Mouse (Mus musculus) adrenal gland, adult 18-20 months (tissue): ENCODE measurements around the gene Igsf9b. TPM values are rescaled to one million over a fixed set of nuclear protein-coding genes. Genes with fewer than 3 reads are reported as not detected.
A peak's percentile ranks its signal among the peaks of the same experiment; 100 is the strongest.

Experiments used
- DNase-seq, 2 experiments: peaks; one replicate each; pipeline ENCODE4 v3.0.0; 2021 to 2022; ENCODE audit warnings: low spot score in 2 of 2
- long read RNA-seq, 2 experiments: library from polyadenylated mRNA; stranded (forward); transcript quantifications; one replicate each; pipeline ENCODE4 v2.0.0; 2021
- total RNA-seq, 2 experiments: library from RNA; stranded (reverse); gene quantifications; 1 replicate in 1 of 2; 2 replicates in 1 of 2; pipeline ENCODE4 v1.2.3; 2021

Igsf9b gene
- 1 to 10 TPM; 3.1 to 4.2 TPM for total RNA-seq
- long read RNA-seq, experiment 1: 0 reads
- long read RNA-seq, experiment 2, partial matches to known transcripts: 0 of 1 reads
- long read RNA-seq, experiment 2, other reads (novel, unspliced or antisense): 1 of 1 reads

- DNase-seq: peak; percentile 84 to 86
Measured at GRCm38 (mm10) chr9:27298411-27299285, at the start of gene Igsf9b. Gene Igsf9b (plus strand): TSS chr9:27299204.

GRCm38 (mm10) chr9:27252034-27252714 is 46.8 kb upstream of the Igsf9b start:
- DNase-seq: no peak

GRCm38 (mm10) chr9:27256454-27256853 is 42.5 kb upstream of the Igsf9b start:
- DNase-seq: peak; percentile 63 to 80

- no peak for DNase-seq
Measured at GRCm38 (mm10) chr9:27260378-27260947, 38.5 kb upstream of the Igsf9b start.

DNA sequence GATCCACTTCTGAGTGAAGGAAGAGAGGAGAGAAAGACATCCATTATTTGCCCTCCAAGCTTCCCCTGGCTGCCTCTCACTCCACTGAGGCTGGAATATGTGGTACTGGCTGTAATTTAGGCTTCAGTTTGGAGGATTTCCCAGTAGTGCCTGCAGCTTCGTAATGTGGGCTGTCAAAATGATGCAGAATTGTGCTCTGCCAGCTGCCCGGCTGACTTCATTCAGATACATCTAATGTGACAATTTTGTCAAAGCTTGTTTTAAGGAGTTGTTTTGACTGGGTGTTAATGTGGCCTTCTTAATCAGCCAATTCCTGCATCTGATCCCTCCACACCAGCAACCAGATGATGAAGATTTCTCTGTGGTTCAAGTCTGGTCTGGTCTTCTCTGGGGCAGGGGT is 37.1 kb upstream of the Igsf9b start:
- no peak for DNase-seq

DNA sequence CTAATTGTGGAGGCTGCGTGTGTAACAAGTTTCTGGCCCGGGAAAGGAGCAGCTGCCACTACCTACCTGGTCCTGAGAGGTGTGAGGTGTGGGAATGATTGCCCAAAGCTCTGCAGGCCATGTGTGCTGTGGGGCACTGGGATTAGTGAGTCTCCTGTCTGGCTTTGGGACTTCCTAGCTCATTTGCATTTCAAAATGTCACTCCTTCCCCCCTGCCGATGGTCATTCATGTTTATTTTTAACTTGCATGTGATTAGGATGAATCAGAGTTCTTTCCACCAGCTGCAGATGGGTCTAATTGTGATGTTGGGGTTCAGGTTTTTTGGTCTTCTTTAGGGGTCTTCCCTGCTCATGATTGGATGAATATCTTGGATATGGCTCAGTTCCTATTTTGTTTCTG is 34.0 kb upstream of the Igsf9b start:
- no peak for DNase-seq

GRCm38 (mm10) chr9:27267878-27268277 is 31.1 kb upstream of the Igsf9b start:
- no peak for DNase-seq

DNA sequence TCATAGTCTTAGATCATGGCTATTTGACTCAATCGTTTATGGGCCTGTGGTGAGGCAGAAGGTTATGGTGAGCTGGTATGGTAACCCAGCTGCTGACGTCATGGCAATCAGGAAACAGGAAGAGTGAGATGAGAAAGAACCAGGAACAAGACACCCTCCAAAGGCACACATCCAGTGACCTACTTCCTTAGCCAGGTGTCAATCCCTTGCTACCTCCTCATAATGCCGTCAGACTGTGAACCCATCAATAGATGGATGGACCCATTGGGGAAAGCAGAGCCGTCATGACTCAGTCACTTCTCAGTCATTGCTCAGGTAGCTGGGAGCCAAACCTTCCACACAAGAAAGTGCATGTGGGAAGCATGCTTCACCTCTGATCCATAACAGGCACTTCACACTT is 30.5 kb upstream of the Igsf9b start:
- no peak for DNase-seq

DNA sequence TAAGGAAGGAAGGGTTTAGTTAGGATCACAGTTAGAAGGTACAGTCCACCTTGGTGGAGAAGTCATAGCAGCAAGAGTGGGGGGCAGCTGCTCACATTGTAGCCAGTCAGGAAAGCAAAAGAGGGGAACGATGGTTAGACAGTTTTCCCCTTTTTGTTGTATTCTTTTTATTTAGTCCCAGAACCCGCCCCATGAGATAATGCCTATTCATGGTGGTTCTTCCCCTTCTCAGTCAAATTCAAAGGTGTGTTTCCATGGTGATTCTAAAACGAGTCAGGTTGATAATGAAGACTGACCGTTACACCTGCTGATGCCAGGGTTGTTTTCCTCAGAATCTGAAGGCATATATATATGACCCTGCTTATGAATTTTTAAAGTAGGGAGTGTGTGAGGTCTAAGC is 29.7 kb upstream of the Igsf9b start:
- no peak for DNase-seq

DNA sequence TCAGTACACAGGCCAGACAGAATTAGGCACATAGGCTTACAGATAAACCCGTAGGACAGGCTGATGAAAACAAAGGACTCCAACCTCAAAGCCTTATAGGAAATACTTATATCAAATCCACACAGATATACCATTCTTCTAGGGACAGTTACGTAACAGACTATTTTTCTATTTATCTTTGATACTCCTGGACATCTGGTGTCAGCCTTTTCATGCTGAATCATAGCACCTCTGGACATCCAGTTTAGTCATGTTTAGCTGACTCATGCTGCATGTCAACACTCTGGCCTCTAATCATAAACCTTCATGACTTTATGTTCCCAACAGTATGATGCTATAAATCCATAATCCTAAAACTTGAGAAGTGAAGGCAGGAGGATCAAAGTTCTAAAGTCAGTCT is 29.1 kb upstream of the Igsf9b start:
- no peak for DNase-seq

GRCm38 (mm10) chr9:27271899-27272298 is 27.1 kb upstream of the Igsf9b start:
- no peak for DNase-seq

- DNase-seq: no peak
Measured at GRCm38 (mm10) chr9:27272858-27273257, 26.1 kb upstream of the Igsf9b start.

DNA sequence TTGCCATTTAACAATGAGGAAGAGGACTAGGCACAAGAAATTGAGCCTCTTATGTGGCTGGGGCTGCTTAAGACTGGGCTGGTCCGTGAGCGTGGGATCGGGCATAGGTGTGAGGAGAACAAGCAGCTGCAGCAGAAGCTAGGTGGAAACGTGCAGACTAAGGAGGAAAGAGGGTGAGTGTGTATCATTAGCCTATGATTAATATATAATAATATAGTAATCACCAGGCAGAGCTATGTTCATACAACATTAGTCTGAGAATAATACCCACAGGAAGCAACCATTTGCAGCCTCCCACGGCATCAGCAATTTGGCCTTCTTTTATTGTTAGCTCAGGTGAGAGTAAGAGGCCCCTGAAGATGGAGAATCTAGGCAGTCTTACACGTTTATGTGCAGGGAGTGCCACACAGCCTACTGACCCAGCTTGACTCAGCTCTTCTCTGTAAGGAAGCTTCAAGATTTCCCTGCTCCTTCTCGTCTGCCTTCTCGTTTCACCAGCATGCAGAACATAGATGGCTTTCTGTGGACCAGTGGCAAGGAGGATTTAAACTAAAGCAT is 22.6 kb upstream of the Igsf9b start:
- DNase-seq: no peak

DNA sequence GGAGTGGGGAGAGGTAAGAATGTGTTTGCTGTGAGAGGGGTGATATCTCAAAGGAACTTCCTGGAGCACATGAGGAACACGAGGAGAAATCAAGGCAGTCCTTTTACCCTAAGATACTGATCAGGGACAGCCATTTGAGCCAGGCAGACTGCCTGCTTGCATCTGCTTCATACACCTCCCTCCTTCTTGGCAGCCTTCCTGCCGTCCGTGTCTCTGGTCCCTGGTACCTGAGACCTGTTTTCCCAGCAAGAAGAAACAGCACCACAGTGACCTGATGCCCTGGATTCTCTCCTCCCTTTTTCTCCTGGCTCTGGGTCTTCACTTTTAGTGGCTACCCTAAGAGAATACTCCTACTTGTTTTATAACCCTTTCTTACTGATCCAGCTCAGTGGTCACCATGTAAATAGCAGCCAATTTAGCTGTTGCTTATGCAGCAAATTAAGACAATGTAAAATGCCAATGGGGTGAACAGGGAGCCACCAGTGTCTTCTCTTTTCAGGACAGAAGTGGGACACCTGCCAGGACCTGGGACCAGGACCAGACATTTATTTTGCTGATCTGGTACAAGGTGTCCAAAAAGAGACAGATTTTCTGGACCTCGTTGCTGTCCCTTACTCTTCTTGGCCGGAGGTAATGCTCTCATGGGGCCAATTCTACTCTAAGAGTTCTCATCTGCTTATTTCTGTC is 21.5 kb upstream of the Igsf9b start:
- DNase-seq: no peak

- DNase-seq: no peak
Measured at GRCm38 (mm10) chr9:27279041-27279440, 20.0 kb upstream of the Igsf9b start.

DNA sequence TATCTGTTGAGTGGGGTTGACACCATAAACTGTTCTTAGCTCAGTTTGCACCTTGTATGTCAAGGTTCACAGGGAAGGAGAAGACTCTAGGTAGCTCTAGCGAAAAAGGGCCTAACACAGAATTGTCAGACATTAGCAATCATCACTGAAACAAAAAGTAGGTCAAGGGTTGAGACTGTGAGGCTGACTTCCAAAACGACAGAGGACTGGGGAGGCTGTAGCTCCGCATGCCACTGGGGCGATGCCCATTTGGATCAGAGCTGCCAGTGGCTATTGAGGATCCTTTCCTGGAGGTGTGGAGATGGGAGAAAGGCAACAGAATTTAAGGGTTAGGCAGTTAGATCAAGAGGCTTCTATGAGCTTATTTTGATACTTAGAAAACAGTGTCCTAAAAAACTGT is 18.0 kb upstream of the Igsf9b start:
- no peak for DNase-seq

- no peak for DNase-seq
Measured at GRCm38 (mm10) chr9:27285719-27286249, 13.2 kb upstream of the Igsf9b start.

- no peak for DNase-seq
Measured at GRCm38 (mm10) chr9:27286296-27286695, 12.7 kb upstream of the Igsf9b start.

DNA sequence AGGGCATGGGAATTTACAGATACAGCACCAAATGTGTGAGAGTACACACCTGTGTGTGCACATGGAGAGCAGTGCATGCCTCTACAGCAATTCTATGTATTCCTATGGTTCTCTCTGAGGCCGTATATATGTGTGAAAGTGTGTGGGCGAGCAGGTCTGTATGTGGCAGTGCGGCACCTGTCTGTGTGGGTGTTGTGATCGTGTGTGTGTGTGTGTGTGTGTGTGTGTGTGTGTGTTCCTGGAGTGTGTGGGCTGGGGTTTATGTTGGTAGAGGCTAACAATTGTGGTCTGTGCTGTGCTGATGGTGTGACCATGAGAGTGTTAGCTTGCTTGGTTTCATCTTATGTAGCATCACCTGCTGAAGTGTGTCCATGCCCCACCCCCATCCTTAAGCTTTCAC is 12.1 kb upstream of the Igsf9b start:
- DNase-seq: no peak

DNA sequence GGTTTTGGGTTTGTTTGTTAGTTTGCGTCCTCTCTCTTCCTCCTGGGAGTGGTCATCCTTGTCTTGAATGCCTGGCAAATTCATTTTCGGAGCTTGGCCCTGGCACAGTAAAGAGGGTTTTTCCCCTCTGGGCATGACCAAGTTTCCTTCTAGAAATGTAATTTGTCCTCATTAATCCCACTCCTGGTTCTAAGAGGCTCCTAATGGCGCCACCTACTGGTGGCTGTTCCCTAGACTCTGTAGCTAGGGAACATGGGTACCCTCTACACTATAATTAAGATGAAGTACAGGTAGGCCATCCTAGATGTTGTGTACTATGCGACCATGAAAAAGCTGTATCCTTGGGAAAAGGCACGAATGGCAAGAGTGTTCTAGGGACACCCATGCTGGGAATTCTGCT is 11.6 kb upstream of the Igsf9b start:
- DNase-seq: peak; percentile 56 to 66

DNA sequence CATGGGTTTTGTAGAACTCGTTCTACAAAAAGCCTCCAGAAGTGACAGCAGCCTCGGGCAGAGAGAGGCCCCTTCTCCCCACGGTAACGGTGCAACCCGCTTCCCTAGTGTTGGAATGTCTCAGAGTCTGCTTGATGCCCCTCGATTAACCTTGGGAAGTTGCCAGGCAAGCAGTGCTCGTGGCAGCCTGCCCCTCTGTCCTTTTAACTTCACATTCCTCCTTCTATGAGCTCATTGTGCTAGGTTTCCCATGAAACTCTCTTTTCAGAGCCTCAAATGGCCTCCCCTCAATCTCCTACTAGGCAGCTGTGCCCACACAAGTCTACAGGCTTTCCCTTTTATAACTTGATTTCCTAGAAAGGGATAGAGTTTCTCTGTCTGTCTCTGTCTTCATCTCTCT is 10.6 kb upstream of the Igsf9b start:
- DNase-seq: no peak
